ENCODE assay signal across 11 mouse cellular contexts in the genomic region with DNA sequence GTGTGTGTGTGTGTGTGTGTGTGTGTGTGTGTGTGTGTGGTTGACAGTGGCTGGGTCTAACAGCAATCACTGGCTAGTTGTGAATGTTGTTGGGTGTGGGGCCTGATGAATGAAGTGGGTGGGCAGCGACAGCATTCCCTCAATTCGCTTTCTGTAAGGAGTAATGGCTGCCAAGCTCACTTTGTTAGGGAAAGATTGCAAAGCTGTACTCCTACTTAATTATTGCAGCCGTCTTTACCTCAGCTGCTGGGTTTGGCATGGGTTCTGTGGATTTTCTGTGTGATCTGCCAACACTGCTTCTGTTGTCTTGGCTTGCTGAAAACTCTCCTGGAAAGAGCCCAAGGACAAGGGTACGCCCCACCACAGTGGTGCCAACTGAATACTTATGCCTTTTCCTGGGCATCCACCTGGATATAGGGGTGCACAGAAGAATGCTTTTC.
DNase-seq lines count a peak whose midpoint lies in the region; ATAC-seq lines count a peak whose summit lies in the region.
"Had no signal": no experiment of that assay in that cellular context is flagged by ENCODE, and none has a peak within 500 bp of the region (broad histone marks: within the 10 kb centered on the region; RNA-seq: fewer than 3 reads in every experiment).

No protein-coding gene starts in this region.

- no peak overlapping the region for H3K4me3 ChIP-seq in limb, embryonic 10.5 days
- no peak overlapping the region for H3K4me3 ChIP-seq in liver, embryonic 11.5 days (ENCODE audit: low read depth, low read length)
- H3K4me3 ChIP-seq: embryonic facial prominence, embryonic 13.5 days; stomach, embryonic 15.5 days had no signal

- no peak overlapping the region for H3K27ac ChIP-seq in limb, embryonic 10.5 days
- H3K27ac ChIP-seq in liver, embryonic 11.5 days (ENCODE audit: low read depth, low read length) = no peak overlapping the region
- H3K27ac ChIP-seq: embryonic facial prominence, embryonic 13.5 days; stomach, embryonic 15.5 days had no signal

- ATAC-seq in liver, embryonic 11.5 days (replicated peaks; ENCODE audit: low FRiP score) = no peak
- ATAC-seq: Patski had no signal

- no peaks in the 10 kb centered on the region for H3K36me3 ChIP-seq in limb, embryonic 10.5 days
- no peaks in the 10 kb centered on the region for H3K36me3 ChIP-seq in liver, embryonic 11.5 days (ENCODE audit: control insufficient read depth, insufficient read depth, low read length)
- H3K36me3 ChIP-seq: embryonic facial prominence, embryonic 13.5 days; stomach, embryonic 15.5 days had no signal

- H3K27me3 ChIP-seq in limb, embryonic 10.5 days (ENCODE audit: low read depth, poor library complexity, severe bottlenecking) = no peaks in the 10 kb centered on the region
- no peaks in the 10 kb centered on the region for H3K27me3 ChIP-seq in liver, embryonic 11.5 days (replicated peaks; ENCODE audit: control insufficient read depth, insufficient read depth, low read length)
- H3K27me3 ChIP-seq: embryonic facial prominence, embryonic 13.5 days; Patski; stomach, embryonic 15.5 days had no signal

- DNase-seq in ovary, postnatal 14 days (ENCODE audit: low spot score) = peak; percentile 18
- DNase-seq in ovary, postnatal 10 days (ENCODE audit: low spot score) = no peak
- DNase-seq in frontal cortex, adult 2 months (ENCODE audit: extremely low spot score in 1 of 2, low spot score in 1 of 2) = peak; percentile 22 to 68
- peak; percentile 20 to 60 for DNase-seq in left cerebral cortex, adult 9 months (ENCODE audit: low spot score in 2 of 2)
- peak; percentile 53 for DNase-seq in telencephalon, adult 2 months (ENCODE audit: low read depth, low spot score)
- DNase-seq in limb, embryonic 10.5 days (ENCODE audit: low spot score) = no peak
- no peak for DNase-seq in liver, embryonic 11.5 days (ENCODE audit: low spot score)
- no peak for DNase-seq in thymus, postnatal 14 days

- H3K4me2 ChIP-seq in liver, embryonic 11.5 days = no peak overlapping the region
- H3K4me2 ChIP-seq: embryonic facial prominence, embryonic 13.5 days; stomach, embryonic 15.5 days had no signal

- H3K4me1 ChIP-seq in limb, embryonic 10.5 days = no peaks in the 10 kb centered on the region
- H3K4me1 ChIP-seq in liver, embryonic 11.5 days (replicated peaks; ENCODE audit: control insufficient read depth, insufficient read depth, low read length) = no peaks in the 10 kb centered on the region
- H3K4me1 ChIP-seq: embryonic facial prominence, embryonic 13.5 days; stomach, embryonic 15.5 days had no signal

- H3K9me3 ChIP-seq in limb, embryonic 10.5 days (replicated peaks) = no peaks in the 10 kb centered on the region
- H3K9me3 ChIP-seq in liver, embryonic 11.5 days (ENCODE audit: control insufficient read depth, low read length) = no peaks in the 10 kb centered on the region
- H3K9me3 ChIP-seq: embryonic facial prominence, embryonic 13.5 days; stomach, embryonic 15.5 days had no signal

- no peak overlapping the region for H3K9ac ChIP-seq in liver, embryonic 11.5 days (ENCODE audit: low read depth, low read length)
- H3K9ac ChIP-seq: embryonic facial prominence, embryonic 13.5 days; stomach, embryonic 15.5 days had no signal

- 86% methylated on average over 4 of the region's 4 CpGs for WGBS in limb, embryonic 10.5 days
- WGBS in liver, embryonic 11.5 days = 83% methylated on average over 4 of the region's 4 CpGs

Comparison
In these comparisons a context has a peak if more than half of its experiments do, and no peak if none do; other contexts are left out.
1. DNase-seq: peak in ovary, postnatal 14 days (single experiment), frontal cortex, adult 2 months (2 of 2), left cerebral cortex, adult 9 months (2 of 2) and telencephalon, adult 2 months (single experiment); none in ovary, postnatal 10 days (single experiment), limb, embryonic 10.5 days (single experiment), liver, embryonic 11.5 days (single experiment) and thymus, postnatal 14 days (single experiment).